Comparison of ENCODE assay signal across 17 mouse cellular contexts in genomic region chr4:75855688-75856296, GRCm38 (mm10).
DNase-seq lines count a peak whose midpoint lies in the region; ATAC-seq lines count a peak whose summit lies in the region.
"Had no signal": no experiment of that assay in that cellular context is flagged by ENCODE, and none has a peak within 500 bp of the region (broad histone marks: within the 10 kb centered on the region; RNA-seq: fewer than 3 reads in every experiment).

No protein-coding gene starts in this region.

- no peak overlapping the region for H3K4me2 ChIP-seq in midbrain, embryonic 16.5 days (ENCODE audit: low read length)
- no peak overlapping the region for H3K4me2 ChIP-seq in hindbrain, embryonic 16.5 days (ENCODE audit: low read length)
- H3K4me2 ChIP-seq: liver, embryonic 11.5 days had no signal

- peak; percentile 38 for DNase-seq in midbrain, embryonic 10.5 days (ENCODE audit: low spot score)
- peak; percentile 13 for DNase-seq in embryonic facial prominence, embryonic 10.5 days (ENCODE audit: low spot score)
- peak; percentile 14 for DNase-seq in yolk sac, embryonic 10.5 days (ENCODE audit: low spot score)
- no peak for DNase-seq in urinary bladder, postnatal 36 days (ENCODE audit: low spot score in 2 of 2)
- no peak for DNase-seq in spleen, adult 12 weeks (ENCODE audit: low spot score)
- DNase-seq: adrenal gland, postnatal 14 days; heart, adult 11 months; heart, postnatal 10 days; kidney, postnatal 10 days; lung, postnatal 10 days; right cerebral cortex, adult 18-20 months; thymus, adult 2 months had no signal

- 0 out of 2 replicates have a peak overlapping the region, but pooled peaks have one; percentile 0 for H3K27ac ChIP-seq in midbrain, embryonic 10.5 days (replicated peaks)
- no peak overlapping the region for H3K27ac ChIP-seq in midbrain, embryonic 16.5 days (ENCODE audit: low read length)
- no peak overlapping the region for H3K27ac ChIP-seq in embryonic facial prominence, embryonic 10.5 days (replicated peaks)
- no peak overlapping the region for H3K27ac ChIP-seq in hindbrain, embryonic 16.5 days (ENCODE audit: low read depth, low read length)
- H3K27ac ChIP-seq: left cerebral cortex, adult 2 months had no signal

- 11% methylated on average over 6 of the region's 6 CpGs for WGBS in midbrain, embryonic 10.5 days
- WGBS in midbrain, embryonic 16.5 days: 23% methylated on average over 6 of the region's 6 CpGs
- WGBS in embryonic facial prominence, embryonic 10.5 days: 22% methylated on average over 6 of the region's 6 CpGs
- 15% methylated on average over 6 of the region's 6 CpGs for WGBS in hindbrain, embryonic 16.5 days

- peaks cover 41% of the 10 kb centered on the region for H3K4me1 ChIP-seq in midbrain, embryonic 10.5 days
- peaks cover 4% of the 10 kb centered on the region; the same call in 1 of the 2 replicates for H3K4me1 ChIP-seq in midbrain, embryonic 16.5 days (ENCODE audit: control insufficient read depth, insufficient read depth, low read length)
- H3K4me1 ChIP-seq in embryonic facial prominence, embryonic 10.5 days: peaks cover 20% of the 10 kb centered on the region
- no peaks in the 10 kb centered on the region; the same call in 1 of the 2 replicates for H3K4me1 ChIP-seq in hindbrain, embryonic 16.5 days (ENCODE audit: control insufficient read depth, insufficient read depth, low read depth, low read length)

- no peak for ATAC-seq in midbrain, embryonic 16.5 days
- peak; percentile 45; the same call in 1 of the 2 replicates for ATAC-seq in hindbrain, embryonic 16.5 days
- ATAC-seq: CD4-positive, CD25-positive, alpha-beta regulatory T cell, adult 4 months had no signal

- H3K36me3 ChIP-seq in midbrain, embryonic 10.5 days: no peaks in the 10 kb centered on the region
- no peaks in the 10 kb centered on the region for H3K36me3 ChIP-seq in midbrain, embryonic 16.5 days (ENCODE audit: control insufficient read depth, insufficient read depth, low read length)
- no peaks in the 10 kb centered on the region for H3K36me3 ChIP-seq in embryonic facial prominence, embryonic 10.5 days (replicated peaks)
- H3K36me3 ChIP-seq in hindbrain, embryonic 16.5 days (ENCODE audit: control insufficient read depth, insufficient read depth, low read length): no peaks in the 10 kb centered on the region

- H3K9ac ChIP-seq in midbrain, embryonic 16.5 days (ENCODE audit: low read depth, low read length): no peak overlapping the region
- no peak overlapping the region for H3K9ac ChIP-seq in hindbrain, embryonic 16.5 days (ENCODE audit: low read depth, low read length)

- H3K4me3 ChIP-seq in midbrain, embryonic 10.5 days: no peak overlapping the region
- H3K4me3 ChIP-seq in midbrain, embryonic 16.5 days (ENCODE audit: low read depth, low read length): no peak overlapping the region
- H3K4me3 ChIP-seq in embryonic facial prominence, embryonic 10.5 days: no peak overlapping the region
- no peak overlapping the region for H3K4me3 ChIP-seq in hindbrain, embryonic 16.5 days (ENCODE audit: low read length)
- H3K4me3 ChIP-seq: left cerebral cortex, adult 2 months had no signal

- H3K9me3 ChIP-seq in midbrain, embryonic 10.5 days (replicated peaks): no peaks in the 10 kb centered on the region
- H3K9me3 ChIP-seq in midbrain, embryonic 16.5 days (replicated peaks; ENCODE audit: control insufficient read depth, low read length, poor library complexity, severe bottlenecking): no peaks in the 10 kb centered on the region
- no peaks in the 10 kb centered on the region for H3K9me3 ChIP-seq in embryonic facial prominence, embryonic 10.5 days
- no peaks in the 10 kb centered on the region for H3K9me3 ChIP-seq in hindbrain, embryonic 16.5 days (ENCODE audit: control insufficient read depth, low read length)

- H3K27me3 ChIP-seq in midbrain, embryonic 10.5 days (ENCODE audit: low read depth, poor library complexity, severe bottlenecking): peaks cover 15% of the 10 kb centered on the region; the same call in 1 of the 2 replicates
- H3K27me3 ChIP-seq in midbrain, embryonic 16.5 days (ENCODE audit: control insufficient read depth, insufficient read depth, low read depth, low read length): no peaks in the 10 kb centered on the region
- H3K27me3 ChIP-seq in embryonic facial prominence, embryonic 10.5 days (replicated peaks; ENCODE audit: low read depth, poor library complexity, severe bottlenecking): no peaks in the 10 kb centered on the region
- no peaks in the 10 kb centered on the region for H3K27me3 ChIP-seq in hindbrain, embryonic 16.5 days (replicated peaks; ENCODE audit: control insufficient read depth, insufficient read depth, low read length)

Comparison
In these comparisons a context has a peak if more than half of its experiments do, and no peak if none do; other contexts are left out.
1. DNase-seq: peak in midbrain, embryonic 10.5 days (single experiment), embryonic facial prominence, embryonic 10.5 days (single experiment) and yolk sac, embryonic 10.5 days (single experiment); none in urinary bladder, postnatal 36 days (0 of 2) and spleen, adult 12 weeks (single experiment).